Mouse (Mus musculus) liver, postnatal 0 days (tissue): Measurements from ENCODE around the gene Fam213b. TPM values are rescaled to one million over a fixed set of nuclear protein-coding genes. Genes with fewer than 3 reads are reported as not detected.

Source experiments
- ATAC-seq: fragments of 200-750 bp; cut with Nextera tagmentation; 2 replicates; pipeline ENCODE4 v1.8.0; 2017; ENCODE audit warnings: mild to moderate bottlenecking, moderate library complexity
- DNase-seq: peaks from one replicate; pipeline ENCODE4 v3.0.0-alpha.2; 2016
- H3K27ac ChIP-seq: fragments of 300-500 bp; sonication (generic); 2 replicates; pipeline ENCODE4 v1.5.1; 2014; ENCODE audit warnings: antibody characterized with exemption, moderate library complexity, mild to moderate bottlenecking, low read depth
- H3K27me3 ChIP-seq: fragments of 300-500 bp; sonication (generic); 2 replicates; pipeline ENCODE4 v1.6.1; 2014; ENCODE audit warnings: low read length, control low read depth, mixed read lengths; ENCODE audit not compliant: insufficient read depth
- H3K36me3 ChIP-seq: fragments of 300-500 bp; sonication (generic); replicated peaks from 2 replicates; pipeline ENCODE4 v1.6.1; 2014; ENCODE audit warnings: mild to moderate bottlenecking, control low read depth, low read length, moderate library complexity, mixed read lengths; ENCODE audit not compliant: insufficient read depth
- H3K4me1 ChIP-seq: fragments of 300-500 bp; sonication (generic); 2 replicates; pipeline ENCODE4 v1.6.1; 2014; ENCODE audit warnings: antibody characterized with exemption, mild to moderate bottlenecking, control low read depth; ENCODE audit not compliant: insufficient read depth
- H3K4me2 ChIP-seq: fragments of 300-500 bp; sonication (generic); 2 replicates; pipeline ENCODE4 v1.6.1; 2014; ENCODE audit warnings: low read depth, mild to moderate bottlenecking, low read length, moderate library complexity, mixed read lengths
- H3K4me3 ChIP-seq: fragments of 300-500 bp; sonication (generic); 2 replicates; pipeline ENCODE4 v1.5.1; 2014; ENCODE audit warnings: low read depth, low read length
- H3K9ac ChIP-seq: fragments of 300-500 bp; sonication (generic); replicated peaks from 2 replicates; pipeline ENCODE4 v1.6.1; 2014; ENCODE audit warnings: mild to moderate bottlenecking, moderate library complexity
- H3K9me3 ChIP-seq: fragments of 300-500 bp; sonication (generic); 2 replicates; pipeline ENCODE4 v1.6.1; 2016; ENCODE audit warnings: mild to moderate bottlenecking, control low read depth, low read length, mixed read lengths
- CTCF ChIP-seq: sonication (generic); IDR thresholded peaks from 2 replicates; pipeline ENCODE4 v1.5.1; 2016; ENCODE audit warnings: antibody characterized with exemption, low read depth
- EP300 ChIP-seq: IDR thresholded peaks from 2 replicates; pipeline ENCODE4 v1.6.1; 2016; ENCODE audit warnings: antibody characterized with exemption, low read depth, mild to moderate bottlenecking
- WGBS: fragments of 180-500 bp; shearing (Covaris S2); extraction: QIAGEN DNeasy Blood & Tissue Kit; methylation state at CpG from one replicate; pipeline ENCODE4 v1.1.7; 2014; ENCODE audit not compliant: insufficient replicate concordance; 5-methylcytosine and 5-hydroxymethylcytosine counted together
- polyA plus RNA-seq: library from polyadenylated mRNA; unstranded; fragments of >200 nt; fragmentation: Nextera tagmentation; extraction: Ambion mirVana; gene quantifications from 2 replicates; pipeline ENCODE4 v1.2.1, GENCODE M21; 2015

The Fam213b gene
- polyA plus RNA-seq, 1 experiment from 2014 or later, result 5.9 TPM

DNA sequence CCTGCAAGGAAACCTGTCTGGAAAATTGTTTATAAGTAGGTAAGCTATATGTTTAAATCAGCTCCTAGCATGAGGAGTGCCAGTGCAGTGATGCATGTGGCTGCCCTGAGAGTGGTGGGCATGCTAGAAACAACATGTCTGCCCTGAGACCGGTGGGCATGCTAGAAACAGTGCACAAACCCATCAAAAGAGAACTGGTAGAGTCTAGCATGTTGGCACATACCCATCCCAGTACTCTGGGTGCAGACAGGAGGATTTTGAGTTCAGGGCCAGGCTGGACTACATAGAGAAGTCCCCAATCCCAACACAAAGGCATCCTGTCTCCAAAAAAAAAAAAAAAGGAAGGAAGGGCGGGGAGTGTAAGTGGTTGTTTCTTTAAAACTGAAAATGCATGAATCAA lies 35.9 kb upstream of the Fam213b start:
- no peak overlapping the region for H3K9ac ChIP-seq
- TF ChIP-seq CTCF, result no peak
- TF ChIP-seq EP300, result no peak
- peaks cover 14% of the 10 kb centered on the region for H3K4me1 ChIP-seq
- H3K27ac ChIP-seq, result no peak overlapping the region
- H3K27me3 ChIP-seq, result no peaks in the 10 kb centered on the region
- ATAC-seq (no peak), DNase-seq (no peak)
- H3K9me3 ChIP-seq, result no peaks in the 10 kb centered on the region
- H3K36me3 ChIP-seq, result no peaks in the 10 kb centered on the region
- H3K4me2 ChIP-seq, result no peak overlapping the region
- WGBS, result 80% methylated on average over 2 of the region's 2 CpGs
- H3K4me3 ChIP-seq, result no peak overlapping the region

DNA sequence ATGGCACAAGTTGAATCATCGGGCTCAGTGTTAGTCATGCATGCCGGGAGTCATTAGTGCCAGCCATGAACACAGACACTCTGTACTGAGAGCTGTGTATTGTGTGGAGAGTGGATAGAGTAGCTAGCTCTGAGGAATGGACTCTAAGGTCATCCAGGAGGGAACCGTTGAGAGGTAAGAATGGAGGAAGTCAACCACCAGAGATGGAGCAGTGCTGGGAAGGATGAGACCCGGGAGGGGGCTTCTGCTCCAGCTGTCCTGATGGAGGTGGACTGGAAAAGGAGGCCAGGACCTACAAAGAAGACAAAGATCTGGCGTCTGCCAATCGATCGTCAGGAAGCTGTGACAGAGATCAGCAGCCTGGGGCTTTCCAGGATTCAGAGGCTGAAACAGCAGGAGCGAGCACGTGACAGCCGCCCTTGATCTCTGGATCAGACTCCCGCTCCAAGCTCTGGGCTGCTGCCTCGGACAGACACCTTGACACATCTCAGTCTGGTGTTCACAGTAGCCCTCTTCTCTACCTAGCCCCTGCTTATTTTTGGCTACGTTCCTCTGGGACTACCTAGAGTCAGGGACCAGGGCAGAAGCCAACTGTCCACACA lies 34.5 kb upstream of the Fam213b start:
- Histone ChIP-seq H3K9ac (no peak overlapping the region), H3K36me3 (no peaks in the 10 kb centered on the region), H3K27me3 (no peaks in the 10 kb centered on the region), H3K4me3 (no peak overlapping the region), H3K4me2 (no peak overlapping the region), H3K9me3 (no peaks in the 10 kb centered on the region), H3K4me1 (peaks cover 27% of the 10 kb centered on the region), H3K27ac (no peak overlapping the region)
- WGBS, result 67% methylated on average over 13 of the region's 13 CpGs
- DNase-seq (no peak), ATAC-seq (no peak)
- TF ChIP-seq CTCF, result no peak
- no peak for TF ChIP-seq EP300

DNA sequence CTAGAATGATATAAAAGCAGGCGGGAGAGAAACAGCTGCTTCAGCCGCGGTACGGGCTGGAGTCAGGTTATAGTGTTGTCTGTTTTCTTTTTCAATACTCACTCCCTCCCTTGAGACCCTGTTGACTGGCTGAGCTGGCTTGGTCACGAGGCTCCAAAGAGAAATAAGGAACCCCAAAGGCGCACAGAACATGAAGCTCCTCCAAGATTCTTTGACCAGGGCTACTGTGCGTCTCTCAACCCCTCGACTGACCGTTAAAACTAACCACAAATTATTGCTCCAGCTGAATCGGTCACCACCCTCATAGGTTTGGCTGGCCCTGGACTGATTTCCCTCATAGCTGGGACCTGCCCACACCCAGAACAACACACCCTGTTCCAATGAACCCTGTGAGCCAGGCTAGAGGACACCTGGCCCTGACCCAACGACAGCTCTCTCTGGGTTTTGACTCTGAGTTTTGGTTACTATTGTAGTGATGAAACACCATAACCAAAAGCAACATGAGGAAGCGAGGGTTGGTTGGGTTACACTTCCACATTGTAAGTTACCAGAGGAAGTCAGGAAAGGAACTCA lies 30.2 kb upstream of the Fam213b start:
- ATAC-seq, result peak; percentile 62
- peak; percentile 71 for DNase-seq
- peak overlapping the region; percentile 82 for H3K9ac ChIP-seq
- peak overlapping the region; percentile 67 for H3K4me3 ChIP-seq
- TF ChIP-seq CTCF (no peak), EP300 (0 out of 2 replicates have a peak, but pooled peaks have one; percentile 38)
- 35% methylated on average over 12 of the region's 12 CpGs for WGBS
- peak overlapping the region; percentile 77 for H3K4me2 ChIP-seq
- H3K27me3 ChIP-seq, result no peaks in the 10 kb centered on the region
- peaks cover 28% of the 10 kb centered on the region for H3K36me3 ChIP-seq
- peak overlapping the region; percentile 92 for H3K27ac ChIP-seq
- H3K4me1 ChIP-seq, result peaks cover 51% of the 10 kb centered on the region
- no peaks in the 10 kb centered on the region for H3K9me3 ChIP-seq

DNA sequence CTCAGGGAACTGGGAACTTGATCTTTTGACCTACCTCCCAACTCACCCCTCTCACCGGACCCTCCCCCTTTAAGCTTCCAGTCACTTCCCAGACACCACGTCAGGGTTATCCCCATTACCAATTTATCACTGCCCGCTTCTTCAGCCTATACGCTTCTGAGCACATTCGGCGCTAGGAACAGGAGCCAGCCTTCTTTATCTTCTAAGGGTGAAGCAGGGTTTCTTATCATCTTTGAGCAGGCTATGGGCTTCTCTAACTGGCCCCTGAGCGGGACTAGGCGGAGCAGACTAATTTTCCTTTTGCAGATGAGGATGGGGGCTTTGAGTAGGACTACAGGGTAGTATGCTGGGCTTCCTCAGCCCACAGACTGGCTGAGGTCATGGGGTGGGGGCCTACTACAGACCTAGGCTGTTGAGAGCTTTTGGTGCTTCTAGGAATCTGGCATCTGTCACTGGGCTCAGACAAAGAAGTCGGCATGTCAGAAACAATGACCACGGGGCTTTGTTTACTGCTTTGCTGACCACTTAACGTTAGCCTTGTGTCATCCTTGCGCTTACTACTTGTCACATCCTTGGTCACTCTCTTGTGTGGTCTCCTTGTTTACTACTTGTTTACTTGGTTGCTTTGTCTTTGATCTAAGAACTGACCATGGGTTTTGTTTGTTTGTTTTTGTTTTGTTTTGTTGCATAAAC lies 29.6 kb upstream of the Fam213b start, which contains the start of gene Tnfrsf14:
Gene Tnfrsf14, minus strand, starts transcription at position 169 of the 693 bp plus-strand sequence.
- ATAC-seq (peak; percentile 90), DNase-seq (peak; percentile 55)
- H3K9ac ChIP-seq, result peak within 1 kb of the TSS; percentile 82
- H3K9me3 ChIP-seq, result no peaks in the 10 kb centered on the region
- peak within 1 kb of the TSS; percentile 77 for H3K4me2 ChIP-seq
- H3K27me3 ChIP-seq, result no peaks in the 10 kb centered on the region
- TF ChIP-seq EP300, result peak; percentile 96
- 0 out of 2 replicates have a peak, but pooled peaks have one; percentile 1 for TF ChIP-seq CTCF
- peak within 1 kb of the TSS; percentile 92 for H3K27ac ChIP-seq
- H3K4me1 ChIP-seq, result peaks cover 51% of the 10 kb centered on the region
- WGBS, result 26% methylated on average over 12 of the region's 12 CpGs
- peaks cover 34% of the 10 kb centered on the region for H3K36me3 ChIP-seq
- H3K4me3 ChIP-seq, result peak within 1 kb of the TSS; percentile 67

DNA sequence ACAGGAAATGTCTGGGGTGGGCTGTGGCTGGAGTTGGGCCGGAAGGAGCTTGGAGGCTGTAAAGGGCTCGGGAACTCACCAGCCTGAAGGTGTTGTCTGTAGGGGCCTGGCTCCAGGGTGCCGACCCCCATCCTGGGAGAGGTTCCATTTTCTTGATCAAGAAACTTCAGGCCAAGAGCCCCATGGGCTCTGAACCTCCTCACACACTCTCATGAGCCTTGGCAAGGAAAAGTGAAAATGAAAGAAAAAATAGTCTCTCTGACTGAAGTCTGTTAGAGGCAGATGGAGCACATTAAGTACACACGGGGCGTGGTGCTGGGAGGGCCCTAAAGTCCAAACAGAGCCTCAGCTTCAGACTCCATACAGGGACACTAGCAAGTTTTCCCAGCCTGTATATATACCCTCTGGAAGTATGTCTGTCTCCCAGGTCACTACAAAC lies 29.0 kb upstream of the Fam213b start:
- 0 out of 2 replicates have a peak, but pooled peaks have one; percentile 0 for TF ChIP-seq CTCF
- TF ChIP-seq EP300, result no peak
- peak overlapping the region; percentile 77 for H3K4me2 ChIP-seq
- DNase-seq (peak; percentile 64), ATAC-seq (peak; percentile 83)
- H3K27me3 ChIP-seq, result no peaks in the 10 kb centered on the region
- 6% methylated on average over 5 of the region's 5 CpGs for WGBS
- no peaks in the 10 kb centered on the region for H3K9me3 ChIP-seq
- H3K4me1 ChIP-seq, result peaks cover 51% of the 10 kb centered on the region
- peak overlapping the region; percentile 67 for H3K4me3 ChIP-seq
- peak overlapping the region; percentile 92 for H3K27ac ChIP-seq
- peaks cover 41% of the 10 kb centered on the region for H3K36me3 ChIP-seq
- H3K9ac ChIP-seq, result peak overlapping the region; percentile 82
